Mouse (Mus musculus): ENCODE data around the gene Exoc7.
A peak's percentile ranks its signal among the peaks of the same experiment; 100 is the strongest.

Gene Exoc7

GRCm38 (mm10) chr11:116306126-116306982, 679 bp downstream of the Exoc7 start:
- Histone ChIP-seq H3K27me3 (ENCODE audit: insufficient read depth, low read length) (no peaks in the 10 kb centered on the region), H3K4me3 (replicated peaks; ENCODE audit: low read length) (peak overlapping the region; percentile 80), H3K9me3 (ENCODE audit: low read length) (no peaks in the 10 kb centered on the region), H3K4me1 (replicated peaks; ENCODE audit: low read depth, low read length) (peaks cover 16% of the 10 kb centered on the region), H3K36me3 (ENCODE audit: insufficient read depth, low read length) (peaks cover 22% of the 10 kb centered on the region)
- TF ChIP-seq NANOG (IDR thresholded peaks at IDR 0.05; ENCODE audit: borderline replicate concordance, low read length), result no peak

DNA sequence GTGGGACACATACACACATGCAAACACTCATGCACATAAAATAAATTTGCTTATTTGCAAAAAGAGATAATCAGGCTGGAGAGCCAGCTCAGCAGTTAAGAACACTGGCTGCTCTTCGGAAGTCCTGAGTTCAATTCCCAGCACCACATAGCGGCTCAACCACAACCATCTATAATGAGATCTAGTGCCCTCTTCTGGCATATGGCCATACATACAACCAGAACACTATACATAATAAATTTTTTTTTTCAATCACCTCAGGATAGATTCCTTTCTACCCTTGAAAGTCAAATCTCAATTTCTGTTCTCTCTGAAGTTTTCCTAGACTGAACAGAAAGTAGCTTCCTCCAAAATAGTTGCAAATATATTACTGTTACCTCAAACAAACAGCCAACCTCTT, 1.6 kb downstream of the Exoc7 start:
- Histone ChIP-seq H3K27me3 (ENCODE audit: insufficient read depth, low read length) (no peaks in the 10 kb centered on the region), H3K36me3 (ENCODE audit: insufficient read depth, low read length) (peaks cover 22% of the 10 kb centered on the region), H3K4me1 (replicated peaks; ENCODE audit: low read depth, low read length) (peaks cover 16% of the 10 kb centered on the region), H3K4me3 (replicated peaks; ENCODE audit: low read length) (no peak overlapping the region), H3K9me3 (ENCODE audit: low read length) (no peaks in the 10 kb centered on the region)
- TF ChIP-seq POU5F1 (IDR thresholded peaks at IDR 0.05; ENCODE audit: borderline replicate concordance, low read length) (no peak), NANOG (IDR thresholded peaks at IDR 0.05; ENCODE audit: borderline replicate concordance, low read length) (no peak)

DNA sequence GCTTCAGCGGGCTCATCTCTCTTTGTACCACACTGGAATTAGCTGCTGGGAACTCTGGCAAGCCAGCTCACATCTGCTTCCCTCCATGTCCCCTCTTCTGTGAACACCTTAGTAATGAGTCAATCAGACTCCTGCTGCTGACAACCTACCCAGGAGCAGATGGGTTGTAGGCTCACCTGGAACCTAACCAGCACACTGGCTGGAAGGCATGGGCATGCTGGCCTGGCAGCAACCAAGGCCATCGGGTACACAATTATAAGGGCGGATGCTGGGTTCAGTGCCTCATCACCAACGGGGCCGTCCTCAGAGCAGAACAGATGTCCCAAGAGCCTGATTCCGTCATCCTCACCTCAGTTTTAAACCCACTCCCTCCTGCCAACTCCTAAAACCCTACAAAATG, 8.4 kb downstream of the Exoc7 start:
- Histone ChIP-seq H3K27me3 (ENCODE audit: insufficient read depth, low read length) (no peaks in the 10 kb centered on the region), H3K36me3 (ENCODE audit: insufficient read depth, low read length) (peaks cover 30% of the 10 kb centered on the region), H3K4me1 (replicated peaks; ENCODE audit: low read depth, low read length) (peaks cover 33% of the 10 kb centered on the region), H3K4me3 (replicated peaks; ENCODE audit: low read length) (no peak overlapping the region), H3K9me3 (ENCODE audit: low read length) (no peaks in the 10 kb centered on the region)
- no peak for TF ChIP-seq POU5F1 (IDR thresholded peaks at IDR 0.05; ENCODE audit: borderline replicate concordance, low read length)
- TF ChIP-seq NANOG (IDR thresholded peaks at IDR 0.05; ENCODE audit: borderline replicate concordance, low read length), result no peak
- TF ChIP-seq CTCF (conservative IDR thresholded peaks at IDR 0.05; ENCODE audit: low read length), result no peak

GRCm38 (mm10) chr11:116298221-116298620, 8.8 kb downstream of the Exoc7 start:
- Histone ChIP-seq H3K36me3 (ENCODE audit: insufficient read depth, low read length) (peaks cover 26% of the 10 kb centered on the region), H3K4me3 (replicated peaks; ENCODE audit: low read length) (no peak overlapping the region), H3K4me1 (replicated peaks; ENCODE audit: low read depth, low read length) (peaks cover 36% of the 10 kb centered on the region), H3K27me3 (ENCODE audit: insufficient read depth, low read length) (no peaks in the 10 kb centered on the region), H3K9me3 (ENCODE audit: low read length) (no peaks in the 10 kb centered on the region)
- TF ChIP-seq CTCF (conservative IDR thresholded peaks at IDR 0.05; ENCODE audit: low read length) (no peak), POU5F1 (IDR thresholded peaks at IDR 0.05; ENCODE audit: borderline replicate concordance, low read length) (no peak), NANOG (IDR thresholded peaks at IDR 0.05; ENCODE audit: borderline replicate concordance, low read length) (no peak)

DNA sequence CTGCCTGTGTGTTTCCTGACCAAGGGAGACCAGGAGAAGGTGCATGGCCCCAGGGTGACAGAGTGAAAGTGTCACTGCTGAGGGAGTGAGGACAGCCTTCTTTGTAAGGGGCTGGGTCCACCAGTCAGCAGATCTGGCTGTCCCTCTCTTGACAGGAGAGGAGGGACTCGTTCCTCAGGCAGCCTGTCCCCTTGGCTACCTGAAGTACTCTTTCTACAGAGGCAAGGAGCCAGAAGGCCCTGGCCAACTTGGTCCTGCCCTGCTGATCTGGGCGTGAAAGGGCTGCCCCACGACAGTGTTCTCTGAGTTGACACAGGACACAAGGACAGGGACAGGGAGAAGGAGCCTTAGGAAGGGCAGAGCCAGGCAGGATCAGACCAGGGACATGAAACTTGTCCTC, 10.0 kb downstream of the Exoc7 start:
- TF ChIP-seq NANOG (IDR thresholded peaks at IDR 0.05; ENCODE audit: borderline replicate concordance, low read length), result no peak
- no peak for TF ChIP-seq CTCF (conservative IDR thresholded peaks at IDR 0.05; ENCODE audit: low read length)
- TF ChIP-seq POU5F1 (IDR thresholded peaks at IDR 0.05; ENCODE audit: borderline replicate concordance, low read length), result no peak
- Histone ChIP-seq H3K9me3 (ENCODE audit: low read length) (no peaks in the 10 kb centered on the region), H3K36me3 (ENCODE audit: insufficient read depth, low read length) (peaks cover 24% of the 10 kb centered on the region), H3K27me3 (ENCODE audit: insufficient read depth, low read length) (no peaks in the 10 kb centered on the region), H3K4me3 (replicated peaks; ENCODE audit: low read length) (no peak overlapping the region), H3K4me1 (replicated peaks; ENCODE audit: low read depth, low read length) (peaks cover 43% of the 10 kb centered on the region)

- Histone ChIP-seq H3K36me3 (ENCODE audit: insufficient read depth, low read length) (peaks cover 23% of the 10 kb centered on the region), H3K4me3 (replicated peaks; ENCODE audit: low read length) (no peak overlapping the region), H3K27me3 (ENCODE audit: insufficient read depth, low read length) (no peaks in the 10 kb centered on the region), H3K4me1 (replicated peaks; ENCODE audit: low read depth, low read length) (peaks cover 43% of the 10 kb centered on the region), H3K9me3 (ENCODE audit: low read length) (no peaks in the 10 kb centered on the region)
- TF ChIP-seq POU5F1 (IDR thresholded peaks at IDR 0.05; ENCODE audit: borderline replicate concordance, low read length), result no peak
- no peak for TF ChIP-seq CTCF (conservative IDR thresholded peaks at IDR 0.05; ENCODE audit: low read length)
- no peak for TF ChIP-seq NANOG (IDR thresholded peaks at IDR 0.05; ENCODE audit: borderline replicate concordance, low read length)
Measured at GRCm38 (mm10) chr11:116296191-116296734, 10.8 kb downstream of the Exoc7 start.

- Histone ChIP-seq H3K4me1 (replicated peaks; ENCODE audit: low read depth, low read length) (peaks cover 43% of the 10 kb centered on the region), H3K36me3 (ENCODE audit: insufficient read depth, low read length) (peaks cover 38% of the 10 kb centered on the region), H3K9me3 (ENCODE audit: low read length) (no peaks in the 10 kb centered on the region), H3K4me3 (replicated peaks; ENCODE audit: low read length) (no peak overlapping the region), H3K27me3 (ENCODE audit: insufficient read depth, low read length) (no peaks in the 10 kb centered on the region)
- TF ChIP-seq POU5F1 (IDR thresholded peaks at IDR 0.05; ENCODE audit: borderline replicate concordance, low read length) (no peak), NANOG (IDR thresholded peaks at IDR 0.05; ENCODE audit: borderline replicate concordance, low read length) (no peak), CTCF (conservative IDR thresholded peaks at IDR 0.05; ENCODE audit: low read length) (peak; percentile 78)
Measured at GRCm38 (mm10) chr11:116294319-116294718, 12.7 kb downstream of the Exoc7 start.

DNA sequence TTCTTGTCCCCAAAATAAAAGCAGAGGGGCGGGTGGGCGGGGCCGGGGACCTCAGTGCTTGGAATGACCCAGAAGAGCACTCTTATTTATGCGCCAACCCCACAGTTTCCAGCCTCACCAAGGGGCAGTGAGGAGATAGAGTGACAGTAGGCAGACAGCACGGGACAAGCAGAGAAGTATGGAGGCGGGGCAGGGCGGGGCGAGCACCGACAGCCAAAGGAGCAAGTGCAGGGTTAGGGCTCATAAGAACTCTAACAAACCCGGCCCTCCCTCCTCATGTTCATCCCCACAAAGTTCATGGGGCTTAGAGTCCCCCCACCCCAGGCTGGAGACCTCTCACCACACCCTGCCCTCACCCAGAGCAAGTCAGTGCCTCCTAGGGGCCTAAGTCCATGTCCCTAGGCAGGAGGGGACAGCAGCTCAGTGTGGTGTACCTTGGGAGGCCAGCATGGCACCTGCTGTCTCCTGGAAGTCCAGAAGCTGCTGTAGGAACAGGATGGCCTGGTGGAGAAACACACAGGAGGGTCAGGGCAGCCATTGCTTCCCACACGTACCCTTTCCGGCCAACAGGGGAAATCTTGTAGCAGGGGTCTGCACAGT, 13.4 kb downstream of the Exoc7 start:
- Histone ChIP-seq H3K36me3 (ENCODE audit: insufficient read depth, low read length) (peaks cover 43% of the 10 kb centered on the region), H3K9me3 (ENCODE audit: low read length) (no peaks in the 10 kb centered on the region), H3K4me3 (replicated peaks; ENCODE audit: low read length) (no peak overlapping the region), H3K27me3 (ENCODE audit: insufficient read depth, low read length) (no peaks in the 10 kb centered on the region), H3K4me1 (replicated peaks; ENCODE audit: low read depth, low read length) (peaks cover 48% of the 10 kb centered on the region)
- TF ChIP-seq NANOG (IDR thresholded peaks at IDR 0.05; ENCODE audit: borderline replicate concordance, low read length) (no peak), POU5F1 (IDR thresholded peaks at IDR 0.05; ENCODE audit: borderline replicate concordance, low read length) (no peak), CTCF (conservative IDR thresholded peaks at IDR 0.05; ENCODE audit: low read length) (no peak)

Measured in E14TG2a.4 (cell line).